In genomic region chr8:88279220-88279619, GRCm38 (mm10) we compare ENCODE assay signal across 20 mouse cellular contexts. TPM values are rescaled to one million over a fixed set of nuclear protein-coding genes. Genes with fewer than 3 reads are reported as not detected.
DNase-seq lines count a peak whose midpoint lies in the region; ATAC-seq and TF ChIP-seq lines count a peak whose summit lies in the region.
"Had no signal": no experiment of that assay in that cellular context is flagged by ENCODE, and none has a peak within 500 bp of the region (broad histone marks: within the 10 kb centered on the region; RNA-seq: fewer than 3 reads in every experiment).

No protein-coding gene starts in this region.

- H3K36me3 ChIP-seq in lung, embryonic 14.5 days (ENCODE audit: insufficient read depth) = no peaks in the 10 kb centered on the region
- no peaks in the 10 kb centered on the region for H3K36me3 ChIP-seq in liver, embryonic 14.5 days (replicated peaks; ENCODE audit: control insufficient read depth, insufficient read depth, low read depth)
- H3K36me3 ChIP-seq: embryonic facial prominence, embryonic 15.5 days; limb, embryonic 12.5 days; midbrain, embryonic 12.5 days; neural tube, embryonic 15.5 days had no signal

- intact Hi-C loops in left cerebral cortex, postnatal 4 days (cut with DNase I) = no loop called here

- H3K4me1 ChIP-seq in lung, embryonic 14.5 days (ENCODE audit: insufficient read depth) = peaks cover 3% of the 10 kb centered on the region; the same call in 1 of the 2 replicates
- H3K4me1 ChIP-seq in liver, embryonic 14.5 days (replicated peaks; ENCODE audit: control insufficient read depth in 2 of 2, insufficient read depth in 2 of 2, low read length in 1 of 2) = peaks cover 26 to 37% of the 10 kb centered on the region in 2 experiments
- H3K4me1 ChIP-seq: midbrain, embryonic 12.5 days; neural tube, embryonic 15.5 days had no signal

- no peak overlapping the region for H3K4me3 ChIP-seq in lung, embryonic 14.5 days (ENCODE audit: low read depth, low read length)
- no peak overlapping the region for H3K4me3 ChIP-seq in liver, embryonic 14.5 days (ENCODE audit: insufficient read depth in 1 of 2, low read depth in 2 of 2, low read length in 2 of 2)
- H3K4me3 ChIP-seq: embryonic facial prominence, embryonic 15.5 days; limb, embryonic 12.5 days; midbrain, embryonic 12.5 days; neural tube, embryonic 15.5 days had no signal

- no peak overlapping the region for H3K27ac ChIP-seq in lung, embryonic 14.5 days (ENCODE audit: low read depth)
- H3K27ac ChIP-seq in liver, embryonic 14.5 days = peak overlapping the region; percentile 80
- H3K27ac ChIP-seq: embryonic facial prominence, embryonic 15.5 days; hindbrain, embryonic 14.5 days; limb, embryonic 12.5 days; midbrain, embryonic 12.5 days; neural tube, embryonic 15.5 days; stomach, postnatal 0 days had no signal

- no peak overlapping the region for H3K9ac ChIP-seq in lung, embryonic 14.5 days
- H3K9ac ChIP-seq in liver, embryonic 14.5 days (replicated peaks) = peak overlapping the region; percentile 44; the same call in 1 of the 2 replicates
- H3K9ac ChIP-seq: embryonic facial prominence, embryonic 15.5 days; hindbrain, embryonic 14.5 days; limb, embryonic 12.5 days; midbrain, embryonic 12.5 days; neural tube, embryonic 15.5 days had no signal

- TF ChIP-seq CTCF in lung, embryonic 14.5 days (IDR thresholded peaks at IDR 0.05; ENCODE audit: low read depth) = no peak
- no peak for TF ChIP-seq CTCF in liver, embryonic 14.5 days (IDR thresholded peaks at IDR 0.05; ENCODE audit: low read depth)

- DNase-seq in lung, embryonic 14.5 days = no peak
- DNase-seq in lung, postnatal 10 days = no peak
- no peak for DNase-seq in liver, embryonic 14.5 days (ENCODE audit: low read depth in 3 of 3, low spot score in 3 of 3)
- no peak for DNase-seq in ovary, postnatal 14 days (ENCODE audit: low spot score)
- no peak for DNase-seq in left cerebral cortex, postnatal 4 days
- no peak for DNase-seq in thymus, postnatal 25 days
- DNase-seq: adrenal gland, adult 2 months; cerebellum, adult 8-10 months; heart, postnatal 14 days; kidney, postnatal 14 days had no signal

- H3K4me2 ChIP-seq in lung, embryonic 14.5 days = no peak overlapping the region
- peak overlapping the region; percentile 62 for H3K4me2 ChIP-seq in liver, embryonic 14.5 days (ENCODE audit: low read depth)
- H3K4me2 ChIP-seq: embryonic facial prominence, embryonic 15.5 days; heart, embryonic 11.5 days; hindbrain, embryonic 14.5 days; limb, embryonic 12.5 days; midbrain, embryonic 12.5 days; neural tube, embryonic 15.5 days had no signal

- H3K27me3 ChIP-seq in lung, embryonic 14.5 days (ENCODE audit: insufficient read depth, low read length) = no peaks in the 10 kb centered on the region
- no peaks in the 10 kb centered on the region for H3K27me3 ChIP-seq in liver, embryonic 14.5 days (ENCODE audit: control insufficient read depth, insufficient read depth, low read length)
- H3K27me3 ChIP-seq: embryonic facial prominence, embryonic 15.5 days; neural tube, embryonic 15.5 days had no signal

- ATAC-seq in lung, embryonic 14.5 days (ENCODE audit: insufficient read depth) = peak; percentile 29; the same call in 1 of the 2 replicates
- ATAC-seq in common myeloid progenitor, adult 5-6 weeks (replicated peaks; ENCODE audit: low read depth, poor library complexity, severe bottlenecking) = peak; percentile 17; the same call in 1 of the 2 replicates
- peak; percentile 70 for ATAC-seq in liver, embryonic 14.5 days (ENCODE audit: insufficient read depth)
- ATAC-seq: forebrain, embryonic 14.5 days; intestine, postnatal 0 days had no signal

- TF ChIP-seq EP300 in liver, embryonic 14.5 days (IDR thresholded peaks at IDR 0.05; ENCODE audit: low read depth) = no peak

- WGBS in lung, embryonic 14.5 days = 35% methylated on average over 5 of the region's 5 CpGs
- 9% methylated on average over 5 of the region's 5 CpGs for WGBS in liver, embryonic 14.5 days (ENCODE audit: insufficient replicate concordance)

- H3K9me3 ChIP-seq in lung, embryonic 14.5 days (ENCODE audit: low read depth, low read length) = no peaks in the 10 kb centered on the region
- H3K9me3 ChIP-seq in liver, embryonic 14.5 days (ENCODE audit: control insufficient read depth, low read length) = no peaks in the 10 kb centered on the region
- H3K9me3 ChIP-seq: embryonic facial prominence, embryonic 15.5 days; limb, embryonic 12.5 days; midbrain, embryonic 12.5 days; neural tube, embryonic 15.5 days had no signal

RNA-seq across cellular contexts. Expression of gene Adcy7, which starts 7.0 kb away (rescaled TPM):
- polyA plus RNA-seq in lung, embryonic 14.5 days (2014; fragmentation: Nextera tagmentation; extraction: Ambion mirVana) = 11.3 and 12.4 TPM in 2 replicates
- 41.1 and 46.5 TPM in 2 replicates for total RNA-seq in common myeloid progenitor, adult 5-6 weeks (2017)
- 21.3 and 24.7 TPM in 2 replicates for polyA plus RNA-seq in liver, embryonic 14.5 days (2012; rRNA removed)
- polyA plus RNA-seq in liver, embryonic 14.5 days (2014; fragmentation: Nextera tagmentation; extraction: Ambion mirVana) = 20.0 and 24.7 TPM in 2 replicates
- 10 to 100 TPM; 10.1 TPM for total RNA-seq in left cerebral cortex, postnatal 4 days (2021)

Comparison
In these comparisons a context has a peak if more than half of its experiments do, and no peak if none do; other contexts are left out.
1. ATAC-seq: peak in every context shown above with its lines; median percentile 70 in liver, embryonic 14.5 days; 29 in lung, embryonic 14.5 days; 17 in common myeloid progenitor, adult 5-6 weeks.